Mouse (Mus musculus): ENCODE measurements around the gene Odaph.
A peak's percentile ranks its signal among the peaks of the same experiment; 100 is the strongest.
"Not testable (repeated sequence)": the region's sequence is repeated elsewhere in the genome, so short reads cannot be mapped to it uniquely, and the experiment has no call there.

Gene Odaph

DNA sequence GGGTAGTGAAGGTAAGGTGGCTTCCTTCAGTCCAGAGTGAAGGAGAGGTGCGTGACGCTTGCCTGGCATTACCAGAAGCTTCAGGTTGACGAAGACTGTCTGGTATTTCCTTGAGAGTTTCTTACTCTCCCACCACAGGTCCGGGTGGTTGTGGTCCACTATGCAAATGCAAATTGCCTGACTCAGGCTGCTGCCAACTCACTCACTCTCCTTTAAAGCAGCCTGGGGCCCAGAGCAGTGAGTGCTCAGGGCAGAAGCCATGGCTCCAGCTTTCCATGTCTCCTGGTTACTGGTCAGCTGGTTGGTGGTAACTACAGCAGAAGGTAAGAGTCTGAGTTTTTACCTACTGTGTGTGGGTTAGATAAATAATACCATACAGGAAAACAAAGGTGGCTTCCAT lies at the start of gene Odaph:
Odaph (plus strand) TSS at position 240 of the 400 bp plus-strand sequence.
- DNase-seq (ENCODE audit: low spot score in 2 of 2): no peak

DNA sequence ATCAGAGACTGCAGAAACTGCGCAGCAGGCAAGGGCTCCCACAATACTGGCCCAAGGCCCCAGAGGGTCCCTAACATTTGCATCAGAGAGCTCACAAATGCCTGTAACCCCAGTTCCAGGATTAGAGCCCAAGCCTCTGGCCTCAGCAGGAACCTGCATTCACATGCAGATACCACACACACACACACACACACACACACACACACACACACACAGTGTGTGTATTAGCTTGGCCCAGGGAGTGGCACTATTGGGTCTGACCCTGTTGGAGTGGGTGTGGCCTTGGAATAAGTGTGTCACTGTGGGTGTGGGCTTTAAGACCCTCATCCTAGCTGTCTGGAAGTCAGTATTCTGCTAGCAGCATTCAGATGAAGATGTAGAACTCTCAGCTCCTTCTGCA lies 41.7 kb upstream of the Odaph start:
- DNase-seq (ENCODE audit: low spot score in 2 of 2): not testable (repeated sequence)

DNA sequence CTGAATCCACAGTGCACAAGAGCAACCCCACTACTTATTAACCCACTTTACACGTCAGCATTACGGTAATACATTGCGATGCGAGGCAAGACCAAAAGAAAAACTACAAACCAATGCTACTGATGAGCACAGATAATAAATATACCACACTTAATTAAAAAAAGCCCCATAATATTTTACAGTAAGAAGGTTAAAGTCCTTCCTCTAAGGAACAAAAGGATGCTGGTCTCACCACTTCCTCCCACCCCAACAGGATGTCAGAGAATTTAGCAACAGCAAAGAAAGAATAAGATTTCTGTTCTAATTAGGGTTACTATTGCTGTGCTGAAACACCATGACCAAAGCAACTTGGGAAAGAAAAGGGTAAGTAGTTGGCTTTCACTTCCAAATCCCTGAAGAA lies 40.3 kb upstream of the Odaph start:
- DNase-seq (ENCODE audit: low spot score in 2 of 2): no peak

DNA sequence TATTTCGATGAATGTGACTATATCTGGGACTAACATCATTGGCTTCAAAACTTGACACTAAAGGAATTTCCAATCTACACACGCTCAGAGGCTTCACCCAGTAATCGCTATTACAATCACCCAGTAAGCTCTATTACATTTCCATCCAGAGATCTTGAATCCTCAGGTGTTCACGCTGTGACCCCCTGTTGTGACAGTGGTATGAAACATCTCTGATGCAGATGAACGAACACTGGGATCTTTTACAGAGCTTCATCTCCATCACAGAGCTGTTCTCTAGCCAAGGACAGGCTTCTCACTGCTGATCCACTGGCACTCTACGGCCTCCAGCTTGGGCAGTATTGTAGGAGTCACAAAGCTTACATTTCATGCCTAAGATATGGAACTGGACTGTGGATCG lies 37.8 kb upstream of the Odaph start:
- DNase-seq (ENCODE audit: low spot score in 2 of 2): no peak

DNA sequence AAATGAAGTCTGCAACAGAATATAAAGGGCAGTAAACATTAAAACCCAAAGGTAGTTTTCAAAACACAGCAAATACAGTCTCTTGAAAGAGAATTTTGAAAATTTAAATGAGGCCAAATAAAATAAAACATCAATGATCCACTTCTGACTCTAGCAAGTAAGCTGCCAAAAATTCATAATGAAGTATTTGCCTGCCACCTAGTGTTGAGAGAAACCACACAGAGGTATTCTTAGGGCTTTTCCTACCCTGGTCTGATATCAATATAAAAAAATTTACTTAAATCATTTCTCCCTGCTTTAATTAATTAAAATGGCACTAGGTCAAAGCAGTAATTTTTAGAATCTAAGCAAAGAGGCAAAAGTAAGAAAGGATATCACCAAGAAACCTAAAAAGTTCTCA lies 35.9 kb upstream of the Odaph start:
- no peak for DNase-seq (ENCODE audit: low spot score in 2 of 2)

DNA sequence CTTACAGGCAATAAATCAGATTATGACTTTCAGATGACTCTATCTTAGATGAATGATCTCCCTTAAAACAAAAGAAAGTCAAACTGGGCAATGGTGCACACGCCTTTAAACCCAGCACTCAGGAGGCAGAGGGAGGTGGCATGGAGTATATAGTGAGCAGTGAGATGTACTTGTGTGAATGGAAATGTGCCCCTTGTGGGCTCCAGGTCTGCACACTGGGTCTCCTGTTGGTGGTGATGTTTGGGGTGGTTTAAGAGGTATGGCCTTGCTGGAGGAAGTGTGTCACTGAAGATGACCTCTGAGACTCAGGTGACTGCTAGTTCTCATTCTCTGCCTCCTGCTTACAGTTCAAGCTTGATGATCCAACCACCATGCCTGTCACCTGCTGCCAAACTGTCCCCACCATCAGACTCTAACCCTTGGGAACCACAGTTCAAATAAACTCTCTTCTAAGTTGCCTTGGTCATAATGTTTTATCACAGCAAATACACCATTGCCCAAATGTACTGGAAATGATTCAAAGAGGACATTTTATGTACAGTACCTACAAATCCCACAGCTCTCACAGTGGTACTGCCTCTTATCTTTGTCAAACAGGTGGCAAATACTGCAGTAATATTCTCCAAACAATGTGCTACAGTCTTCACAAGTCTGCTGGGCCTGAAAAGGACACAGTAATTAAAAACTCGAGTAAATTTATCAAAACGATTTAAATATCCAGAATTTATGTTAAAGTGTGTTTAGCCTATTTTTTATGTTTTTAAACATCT lies 30.1 kb upstream of the Odaph start:
- DNase-seq (ENCODE audit: low spot score in 2 of 2): no peak

DNA sequence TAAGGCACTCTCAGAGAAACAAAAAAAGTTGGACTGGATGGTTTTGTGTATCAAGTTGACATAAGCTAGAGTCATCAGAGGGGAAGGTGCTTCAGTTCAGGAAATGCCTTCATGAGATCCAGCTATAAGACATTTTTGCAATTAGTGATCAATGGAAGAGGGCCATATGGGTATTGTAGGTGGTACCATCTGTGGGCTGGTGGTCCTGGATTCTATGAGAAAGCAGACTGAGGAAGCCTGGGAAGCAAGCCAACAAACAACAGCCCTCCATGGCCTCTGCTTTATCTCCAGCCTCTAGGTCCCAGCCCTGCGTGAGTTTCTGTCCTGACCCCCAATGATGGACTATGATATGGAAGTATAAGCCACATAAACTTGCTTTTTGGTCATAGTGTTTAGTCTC lies 28.2 kb upstream of the Odaph start:
- no peak for DNase-seq (ENCODE audit: low spot score in 2 of 2)

DNA sequence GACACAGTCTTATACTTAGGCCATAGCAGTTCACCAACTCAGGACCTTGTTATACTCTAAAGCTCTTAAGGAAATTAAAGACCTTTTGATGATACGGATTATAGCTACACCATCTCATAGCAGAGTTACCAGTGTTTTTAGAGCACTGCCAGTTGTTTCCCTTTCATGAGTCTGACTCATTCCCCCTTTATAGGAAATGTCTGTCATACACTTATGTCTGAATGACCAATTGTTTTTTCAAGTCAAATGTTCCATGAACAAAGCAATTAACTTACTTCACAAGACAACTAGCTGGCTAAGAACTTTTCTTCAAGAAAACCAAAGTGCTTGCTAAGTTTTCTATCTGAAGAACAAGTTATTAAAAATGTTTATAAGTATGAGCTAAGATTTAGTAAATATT lies 27.3 kb upstream of the Odaph start:
- DNase-seq (ENCODE audit: low spot score in 2 of 2): no peak

DNA sequence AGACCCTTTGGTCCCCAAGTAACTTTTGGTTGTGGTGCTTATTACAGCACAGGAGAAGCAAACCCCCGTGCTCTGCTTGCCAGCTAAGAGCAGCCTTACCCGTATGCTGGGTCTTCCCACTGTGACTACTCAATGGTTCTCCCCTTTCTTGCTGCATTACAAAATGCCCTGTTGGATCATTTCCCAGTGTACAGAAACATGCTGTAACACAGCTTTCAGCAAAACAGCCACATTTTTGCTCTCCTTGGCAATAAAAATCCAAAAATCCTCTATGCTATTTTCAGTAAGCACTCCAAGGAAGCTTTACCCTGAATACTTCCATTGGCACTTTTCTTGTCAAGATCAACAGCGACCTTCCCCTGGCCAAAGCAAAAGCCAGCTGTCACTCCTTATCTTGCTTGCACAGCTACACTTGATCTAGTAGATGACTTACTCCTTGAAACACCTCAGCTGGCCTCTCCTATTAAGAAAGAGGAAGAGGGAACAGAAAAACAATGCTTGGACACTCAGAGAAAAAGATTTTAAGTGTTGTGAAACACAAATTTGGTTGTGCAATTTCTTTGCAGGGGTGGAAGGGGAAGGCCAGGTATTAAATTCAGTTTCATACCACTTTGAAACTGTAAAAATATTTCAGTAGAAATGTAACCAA lies 26.5 kb upstream of the Odaph start:
- DNase-seq (ENCODE audit: low spot score in 2 of 2): no peak

DNA sequence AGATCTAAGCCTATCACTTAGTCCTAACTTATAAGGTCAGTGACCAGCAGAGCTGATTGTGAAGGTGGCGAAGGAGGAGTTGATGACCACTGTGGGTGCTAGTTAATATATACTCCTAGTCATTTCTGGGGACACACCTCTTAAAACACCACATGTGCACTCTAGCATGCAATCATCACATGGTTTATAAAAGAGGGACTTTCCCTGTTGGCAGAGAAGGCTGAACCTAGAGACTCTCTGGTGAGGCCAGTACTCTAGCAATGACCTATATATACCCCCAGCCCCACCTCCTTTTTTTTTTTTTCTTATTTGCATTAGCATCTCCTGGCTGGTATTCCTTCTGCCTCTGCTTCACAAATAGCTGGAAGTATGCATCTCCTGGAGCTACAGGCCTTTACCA lies 25.9 kb upstream of the Odaph start:
- DNase-seq (ENCODE audit: low spot score in 2 of 2): no peak

DNA sequence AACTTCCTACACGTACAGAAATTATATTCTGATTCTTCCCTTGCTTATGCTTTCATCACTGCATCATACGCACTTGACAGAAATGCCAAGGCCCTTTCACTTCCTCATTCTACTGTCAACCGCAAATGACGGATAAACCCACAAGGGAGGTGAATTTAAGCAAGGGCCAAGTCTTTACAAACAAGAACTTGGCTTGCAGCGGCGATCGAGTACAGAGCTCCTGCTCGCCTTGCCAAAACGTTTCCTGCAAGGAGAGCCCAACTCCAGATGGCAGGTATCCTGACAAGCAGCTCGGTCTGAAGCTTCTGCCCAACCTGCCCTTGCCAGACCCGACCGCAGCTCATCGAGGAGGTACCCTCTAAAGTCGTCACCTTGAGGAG lies 25.0 kb upstream of the Odaph start:
- peak in 1 of 2 experiments; percentile 62 for DNase-seq (ENCODE audit: low spot score in 2 of 2)

DNA sequence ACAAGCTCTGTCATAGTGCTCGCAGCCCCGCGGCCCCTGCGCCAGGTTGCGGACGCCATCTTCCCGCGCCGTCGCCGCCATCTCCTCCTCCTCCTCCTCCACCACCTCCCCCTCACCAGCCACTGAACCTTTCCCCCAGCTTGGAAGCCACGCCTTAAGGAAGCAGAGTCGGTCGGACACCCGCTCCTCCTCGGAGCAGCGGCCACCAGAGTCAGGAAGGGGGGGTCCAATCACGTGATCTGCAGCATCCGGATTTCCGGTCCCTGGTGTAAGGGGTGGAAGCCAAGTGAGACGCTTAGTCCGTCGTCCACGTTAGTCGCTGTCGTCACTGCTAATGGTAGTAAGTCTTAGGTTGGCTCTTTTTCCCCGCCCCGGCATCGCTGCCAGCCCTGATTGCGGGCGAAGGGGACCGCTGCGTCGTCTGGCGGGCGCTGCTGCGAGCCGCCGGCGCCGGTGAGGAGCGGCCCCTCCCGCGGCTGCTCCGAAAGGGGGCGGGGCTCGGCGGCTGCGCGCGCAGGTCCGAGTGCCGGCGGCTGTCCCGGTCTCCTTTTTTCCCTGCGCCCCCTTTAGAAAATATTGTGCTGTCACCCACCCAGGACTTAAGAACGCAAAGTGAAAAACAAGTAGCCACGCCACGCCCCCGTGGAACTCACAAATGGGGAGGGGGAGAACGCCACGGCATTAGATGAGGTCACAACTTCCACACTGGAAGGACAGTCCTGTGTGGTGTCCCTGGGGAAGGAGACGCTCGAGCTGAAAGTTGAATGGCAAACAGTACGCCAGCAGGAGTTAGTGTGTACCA lies 24.4 kb upstream of the Odaph start, which contains the start of gene Rchy1:
Rchy1 (minus strand) TSS at position 430 of the 802 bp plus-strand sequence.
- peak; percentile 90 to 93 for DNase-seq (ENCODE audit: low spot score in 2 of 2)

DNA sequence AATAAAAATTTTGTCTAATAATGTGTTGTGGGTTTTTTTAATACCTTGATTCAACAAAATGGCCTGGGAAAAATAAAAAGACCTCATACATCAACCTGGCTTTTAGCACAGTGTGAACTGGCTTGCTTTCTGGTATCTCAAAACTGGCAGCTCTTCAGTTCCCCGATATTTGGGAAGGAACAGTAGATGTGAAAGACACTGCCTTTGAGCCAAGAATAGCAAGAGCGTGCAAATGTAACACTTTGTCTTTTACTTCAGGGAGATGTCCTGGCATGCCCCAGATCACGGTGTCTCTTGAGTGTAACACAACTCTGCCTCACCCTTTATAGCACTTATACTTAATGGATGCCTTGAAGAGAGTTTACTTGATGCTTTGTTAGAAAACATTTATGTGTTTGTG lies 15.2 kb upstream of the Odaph start:
- DNase-seq (ENCODE audit: low spot score in 2 of 2): no peak

DNA sequence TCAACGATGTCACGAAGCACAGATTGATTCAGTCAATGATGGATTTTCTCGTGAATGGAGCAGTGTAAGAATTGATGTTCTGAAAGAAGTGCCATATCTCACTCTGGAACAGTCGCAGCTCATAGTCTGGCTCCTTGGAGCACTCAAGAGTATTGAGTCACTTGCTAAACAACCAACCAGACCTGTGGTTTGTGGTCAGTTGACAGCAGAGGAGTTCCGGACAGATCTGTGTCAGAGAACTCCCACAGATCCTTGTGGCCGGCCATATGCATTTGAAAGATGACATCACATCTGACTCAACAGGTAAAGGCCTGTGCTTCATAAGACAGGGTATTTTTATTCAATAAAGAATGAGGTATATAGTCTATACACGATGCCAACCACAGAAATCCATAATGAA lies 13.3 kb upstream of the Odaph start:
- DNase-seq (ENCODE audit: low spot score in 2 of 2): no peak

DNA sequence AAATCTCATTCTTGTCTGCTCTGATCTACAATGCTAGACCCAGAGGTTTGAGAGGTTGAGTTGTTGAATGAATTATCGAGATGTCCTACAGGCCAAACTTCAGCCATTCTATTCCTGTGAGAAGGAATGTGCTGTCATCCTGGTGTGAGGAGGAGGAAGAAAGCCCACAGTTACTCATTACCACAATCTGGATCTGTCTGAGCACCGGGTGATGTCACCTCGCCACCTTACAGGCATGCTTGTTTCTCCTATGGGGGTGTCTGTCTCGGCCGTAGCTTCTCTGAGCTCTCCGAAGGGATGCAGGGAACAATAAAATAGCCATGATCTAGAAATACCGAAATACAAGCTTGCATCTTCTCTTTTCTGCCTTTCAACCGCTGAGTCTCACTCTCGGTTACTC lies 11.5 kb upstream of the Odaph start:
- DNase-seq (ENCODE audit: low spot score in 2 of 2): no peak

DNA sequence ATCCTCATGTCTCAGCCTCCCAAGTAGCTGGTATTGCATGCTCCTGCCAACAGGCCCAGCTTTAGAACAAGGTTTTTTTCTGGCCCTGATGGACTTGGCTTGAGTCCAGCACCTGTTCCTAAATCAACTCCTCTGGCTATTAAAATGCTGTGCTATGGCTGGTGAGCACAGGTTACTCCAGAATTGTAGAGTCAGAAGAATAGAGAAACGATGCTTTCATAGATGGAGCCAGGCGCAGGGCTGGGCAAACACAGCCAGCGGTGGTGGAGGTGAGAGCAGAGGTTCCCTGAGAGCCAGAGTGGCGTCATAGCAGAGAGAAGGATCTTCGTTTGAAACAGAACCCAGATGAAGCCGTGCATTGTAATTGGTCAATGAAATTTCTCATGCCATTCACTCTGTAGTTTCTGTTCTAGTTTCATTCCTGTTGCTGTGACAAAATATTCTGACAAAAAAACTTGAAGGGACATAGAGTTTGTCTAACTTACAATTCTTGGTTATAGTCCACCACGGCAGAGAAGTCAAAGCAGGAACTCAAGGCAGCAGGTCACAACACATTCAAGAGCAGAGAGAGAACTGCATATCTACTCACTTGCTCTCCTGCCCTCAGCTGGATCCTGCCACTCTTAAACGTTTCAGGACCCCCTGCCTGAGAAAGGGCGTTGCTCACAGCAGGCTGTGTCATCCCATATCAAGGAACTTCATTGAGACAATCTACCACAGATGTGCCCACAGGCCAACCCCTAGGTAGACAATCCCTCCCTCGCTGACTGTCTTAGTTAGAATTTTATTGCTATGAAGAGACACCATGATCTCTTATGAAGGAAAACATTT lies 10.5 kb upstream of the Odaph start:
- DNase-seq (ENCODE audit: low spot score in 2 of 2): no peak

DNA sequence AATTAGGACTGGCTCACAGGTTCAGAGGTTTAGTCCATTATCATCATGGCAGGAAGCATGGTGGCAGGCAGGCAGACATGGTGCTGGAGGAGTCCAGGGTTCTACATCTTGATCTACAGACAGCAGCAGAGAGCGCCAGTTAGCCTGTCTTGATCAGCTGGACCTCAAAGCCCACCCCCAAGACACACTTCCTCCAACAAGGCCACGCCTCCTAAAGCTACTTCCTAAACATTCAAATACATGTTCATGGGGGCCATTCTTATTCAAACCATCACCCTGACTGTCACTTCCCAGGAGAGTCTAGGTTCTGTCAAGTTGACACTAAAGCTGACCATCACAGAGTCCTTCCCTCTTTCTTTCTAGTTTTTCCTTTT lies 9.9 kb upstream of the Odaph start:
- no peak for DNase-seq (ENCODE audit: low spot score in 2 of 2)

DNA sequence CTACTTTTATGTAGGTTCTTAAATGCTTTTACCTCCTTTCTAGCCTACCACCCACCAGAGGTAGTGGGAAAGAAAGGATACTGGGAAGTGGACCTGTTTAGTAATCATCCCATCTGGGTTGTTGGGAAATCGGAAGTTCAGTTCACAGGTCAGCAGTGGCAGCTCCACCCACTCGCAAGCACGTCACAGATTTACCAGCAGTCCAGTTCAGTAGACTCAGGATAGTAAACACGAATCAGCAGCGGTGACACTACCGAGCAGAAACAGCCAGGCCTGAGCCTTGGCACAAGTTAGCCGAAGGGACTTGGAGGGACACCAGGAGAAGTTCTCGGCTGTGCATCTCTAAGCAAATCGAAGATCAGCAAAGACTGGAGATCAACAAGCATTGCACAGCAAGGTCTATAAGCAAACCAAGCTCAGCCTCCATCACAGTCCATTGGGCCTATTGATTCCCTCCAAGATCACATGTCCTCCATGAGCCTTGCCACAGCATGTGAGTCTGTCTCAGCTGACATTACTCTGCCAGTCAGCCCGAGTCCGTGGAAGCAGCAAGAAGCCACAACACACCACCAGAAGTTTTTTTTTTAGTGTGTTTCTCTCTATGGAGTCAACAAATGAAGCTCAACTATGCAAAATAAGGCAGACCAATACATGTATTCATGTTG lies 6.0 kb upstream of the Odaph start:
- no peak for DNase-seq (ENCODE audit: low spot score in 2 of 2)

DNA sequence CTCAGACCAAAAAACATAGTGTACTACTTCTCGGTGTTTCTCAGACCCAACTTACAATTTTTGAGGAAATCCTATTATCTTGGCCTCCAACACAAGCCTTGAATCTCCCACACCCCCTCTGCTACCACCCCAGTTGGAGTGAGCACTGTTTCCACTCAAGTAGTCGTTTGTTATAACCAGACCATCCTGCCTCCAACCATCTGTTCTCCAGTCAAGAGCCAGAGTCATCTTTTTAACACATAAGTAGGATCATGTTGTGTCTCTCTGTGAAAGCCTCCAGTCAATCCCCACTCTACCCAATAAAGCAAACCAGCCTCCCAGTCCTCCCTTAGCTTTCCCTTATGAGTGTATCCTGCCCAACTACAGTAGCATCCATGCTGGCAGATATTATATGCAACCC lies 3.8 kb upstream of the Odaph start:
- no peak for DNase-seq (ENCODE audit: low spot score in 2 of 2)

DNA sequence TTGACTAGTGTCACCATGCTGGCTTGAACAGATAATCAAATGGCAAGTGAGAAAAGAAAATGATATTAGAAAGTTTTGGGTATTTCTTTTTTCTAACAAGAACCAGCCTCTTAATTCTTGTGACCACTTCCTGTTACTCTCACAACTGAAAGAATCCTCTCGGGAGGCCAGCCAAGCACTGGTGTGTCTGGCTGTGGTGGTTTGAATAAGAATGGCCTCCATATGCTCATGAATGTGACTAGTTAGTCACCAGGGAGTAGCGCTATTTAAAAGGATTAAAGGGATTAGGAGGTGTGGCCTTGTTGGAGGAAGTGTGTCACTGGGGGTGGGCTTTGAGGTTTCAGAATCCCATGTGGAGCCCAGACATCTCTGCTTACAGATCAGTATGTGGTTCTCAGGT lies 1.6 kb upstream of the Odaph start:
- DNase-seq (ENCODE audit: low spot score in 2 of 2): no peak

DNA sequence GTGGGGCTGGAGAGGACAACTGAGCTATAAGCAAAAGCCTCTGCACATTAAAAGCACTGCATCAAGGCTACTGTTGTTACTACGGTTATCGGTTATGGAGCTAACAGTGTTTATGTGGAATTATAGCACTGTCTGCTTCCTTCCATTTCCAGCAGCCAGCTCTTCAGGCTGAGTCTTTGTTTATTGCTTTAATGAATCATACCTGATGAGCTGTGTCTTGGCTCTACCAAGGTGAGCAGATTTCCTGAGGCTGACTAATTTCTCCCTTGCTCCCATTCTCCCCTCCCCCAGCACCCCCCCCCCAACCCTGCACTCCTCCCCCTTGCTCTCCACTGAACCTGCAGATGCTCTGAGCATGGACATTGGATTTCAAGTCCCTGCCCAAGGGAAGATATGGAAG lies 524 bp downstream of the Odaph start:
- no peak for DNase-seq (ENCODE audit: low spot score in 2 of 2)

Measured in urinary bladder, postnatal 4 days (tissue).